Mouse (Mus musculus) stomach, postnatal 0 days (tissue): ENCODE measurements around the gene Atp2b2.

Experiments used
- CTCF ChIP-seq: IDR thresholded peaks from 2 replicates; pipeline ENCODE4 v1.5.1; 2016; ENCODE audit warnings: antibody characterized with exemption, low read depth, mild to moderate bottlenecking, moderate library complexity
- EP300 ChIP-seq: optimal IDR thresholded peaks from 2 replicates; pipeline ENCODE3; 2016; ENCODE audit warnings: antibody characterized with exemption

- TF ChIP-seq EP300 = no peak
- no peak for TF ChIP-seq CTCF
Observed at GRCm38 (mm10) chr6:114076061-114076460, 33.6 kb upstream of the Atp2b2 start.
